Mouse (Mus musculus) heart, postnatal 25 days (tissue): Measurements from ENCODE around the gene Speer4d. TPM values are rescaled to one million over a fixed set of nuclear protein-coding genes. Genes with fewer than 3 reads are reported as not detected.
"Not testable (repeated sequence)": the region's sequence is repeated elsewhere in the genome, so short reads cannot be mapped to it uniquely, and the experiment has no call there.

Experiments
- DNase-seq: peaks from one replicate; pipeline ENCODE4 v3.0.0; 2022; ENCODE audit warnings: low spot score
- intact Hi-C: fragments of 180-260 bp; cut with DNase I; formaldehyde crosslinking; loops from one replicate; pipeline ENCODE4 v1.15.1; 2025
- total RNA-seq, 2 experiments: library from RNA; stranded (reverse); gene quantifications; 2 replicates each; pipeline ENCODE4 v1.2.3; 2021

Speer4d gene
- total RNA-seq: not detected

GRCm38 (mm10) chr5:15618764-15619163, at the start of gene Speer4d:
Gene Speer4d (plus strand): TSS chr5:15619064.
- intact Hi-C loops, DNase-seq: not testable (repeated sequence)

GRCm38 (mm10) chr5:15573735-15574134, 45.1 kb upstream of the Speer4d start:
- intact Hi-C loops, DNase-seq: not testable (repeated sequence)

GRCm38 (mm10) chr5:15577033-15577432, 41.8 kb upstream of the Speer4d start, which contains the start of gene Gm21083:
Gene Gm21083 (plus strand): TSS chr5:15577333.
- DNase-seq, intact Hi-C loops: not testable (repeated sequence)

GRCm38 (mm10) chr5:15586351-15586750, 32.5 kb upstream of the Speer4d start:
- intact Hi-C loops, DNase-seq: not testable (repeated sequence)

- intact Hi-C loops, DNase-seq: not testable (repeated sequence)
Observed at GRCm38 (mm10) chr5:15588291-15588690, 30.6 kb upstream of the Speer4d start.

- intact Hi-C loops: not testable (repeated sequence)
Observed at GRCm38 (mm10) chr5:15590635-15591034, 28.2 kb upstream of the Speer4d start.

GRCm38 (mm10) chr5:15591577-15591976, 27.3 kb upstream of the Speer4d start:
- DNase-seq, intact Hi-C loops: not testable (repeated sequence)

More at GRCm38 (mm10) chr5:15590635-15591034, 28.2 kb upstream of the Speer4d start:
- not testable (repeated sequence) for DNase-seq

- intact Hi-C loops, DNase-seq: not testable (repeated sequence)
Observed at GRCm38 (mm10) chr5:15598831-15599230, 20.0 kb upstream of the Speer4d start.

GRCm38 (mm10) chr5:15600342-15600741, 18.5 kb upstream of the Speer4d start:
- intact Hi-C loops, DNase-seq: not testable (repeated sequence)

GRCm38 (mm10) chr5:15601481-15601880, 17.4 kb upstream of the Speer4d start:
- intact Hi-C loops, DNase-seq: not testable (repeated sequence)

- DNase-seq, intact Hi-C loops: not testable (repeated sequence)
Observed at GRCm38 (mm10) chr5:15601960-15602359, 16.9 kb upstream of the Speer4d start.

GRCm38 (mm10) chr5:15602424-15602947, 16.4 kb upstream of the Speer4d start:
- DNase-seq, intact Hi-C loops: not testable (repeated sequence)

GRCm38 (mm10) chr5:15603008-15603407, 15.9 kb upstream of the Speer4d start:
- DNase-seq, intact Hi-C loops: not testable (repeated sequence)

- DNase-seq, intact Hi-C loops: not testable (repeated sequence)
Observed at GRCm38 (mm10) chr5:15603585-15603984, 15.3 kb upstream of the Speer4d start.

GRCm38 (mm10) chr5:15606677-15607076, 12.2 kb upstream of the Speer4d start:
- DNase-seq: peak; percentile 24
- intact Hi-C loops: not testable (repeated sequence)

GRCm38 (mm10) chr5:15610695-15611094, 8.2 kb upstream of the Speer4d start:
- intact Hi-C loops, DNase-seq: not testable (repeated sequence)

- DNase-seq, intact Hi-C loops: not testable (repeated sequence)
Observed at GRCm38 (mm10) chr5:15616195-15616594, 2.7 kb upstream of the Speer4d start.

- DNase-seq, intact Hi-C loops: not testable (repeated sequence)
Observed at GRCm38 (mm10) chr5:15628136-15628535, 9.3 kb downstream of the Speer4d start.

GRCm38 (mm10) chr5:15630068-15630467, 11.2 kb downstream of the Speer4d start:
- DNase-seq, intact Hi-C loops: not testable (repeated sequence)

- DNase-seq, intact Hi-C loops: not testable (repeated sequence)
Observed at GRCm38 (mm10) chr5:15637637-15638036, 18.8 kb downstream of the Speer4d start.

- intact Hi-C loops, DNase-seq: not testable (repeated sequence)
Observed at GRCm38 (mm10) chr5:15645707-15646106, 26.8 kb downstream of the Speer4d start.

GRCm38 (mm10) chr5:15652334-15652733, 33.5 kb downstream of the Speer4d start:
- DNase-seq, intact Hi-C loops: not testable (repeated sequence)
